Mouse (Mus musculus): ENCODE measurements around the gene U2af1. TPM values are rescaled to one million over a fixed set of nuclear protein-coding genes. Genes with fewer than 3 reads are reported as not detected.
A peak's percentile ranks its signal among the peaks of the same experiment; 100 is the strongest.

The U2af1 gene
- polyA plus RNA-seq, 1 experiment from 2014 or later = 266 TPM

GRCm38 (mm10) chr17:31692918-31693317 is 34.2 kb upstream of the U2af1 start:
- Histone ChIP-seq H3K27ac (ENCODE audit: low read length) (no peak overlapping the region), H3K4me2 (ENCODE audit: low read length) (no peak overlapping the region), H3K4me3 (replicated peaks; ENCODE audit: low read length) (no peak overlapping the region), H3K9ac (replicated peaks; ENCODE audit: low read depth, low read length) (no peak overlapping the region), H3K9me3 (ENCODE audit: control insufficient read depth, low read length) (no peaks in the 10 kb centered on the region), H3K4me1 (replicated peaks; ENCODE audit: control insufficient read depth, insufficient read depth, low read length) (peaks cover 10% of the 10 kb centered on the region), H3K36me3 (ENCODE audit: control insufficient read depth, insufficient read depth) (no peaks in the 10 kb centered on the region), H3K27me3 (replicated peaks; ENCODE audit: control insufficient read depth, insufficient read depth, low read length) (no peaks in the 10 kb centered on the region)
- ATAC-seq = 0 out of 2 replicates have a peak, but pooled peaks have one; percentile 8
- WGBS = 42% methylated on average over 5 of the region's 5 CpGs

GRCm38 (mm10) chr17:31689606-31690005 is 30.9 kb upstream of the U2af1 start:
- Histone ChIP-seq H3K4me3 (replicated peaks; ENCODE audit: low read length) (no peak overlapping the region), H3K36me3 (ENCODE audit: control insufficient read depth, insufficient read depth) (no peaks in the 10 kb centered on the region), H3K27me3 (replicated peaks; ENCODE audit: control insufficient read depth, insufficient read depth, low read length) (no peaks in the 10 kb centered on the region), H3K9me3 (ENCODE audit: control insufficient read depth, low read length) (no peaks in the 10 kb centered on the region), H3K4me1 (replicated peaks; ENCODE audit: control insufficient read depth, insufficient read depth, low read length) (peaks cover 24% of the 10 kb centered on the region), H3K4me2 (ENCODE audit: low read length) (no peak overlapping the region), H3K27ac (ENCODE audit: low read length) (no peak overlapping the region), H3K9ac (replicated peaks; ENCODE audit: low read depth, low read length) (no peak overlapping the region)
- no peak for ATAC-seq
- 100% methylated on average over 1 of the region's 1 CpGs for WGBS

- Histone ChIP-seq H3K27ac (ENCODE audit: low read length) (no peak overlapping the region), H3K9me3 (ENCODE audit: control insufficient read depth, low read length) (no peaks in the 10 kb centered on the region), H3K27me3 (replicated peaks; ENCODE audit: control insufficient read depth, insufficient read depth, low read length) (no peaks in the 10 kb centered on the region), H3K4me3 (replicated peaks; ENCODE audit: low read length) (no peak overlapping the region), H3K4me2 (ENCODE audit: low read length) (no peak overlapping the region), H3K36me3 (ENCODE audit: control insufficient read depth, insufficient read depth) (no peaks in the 10 kb centered on the region), H3K4me1 (replicated peaks; ENCODE audit: control insufficient read depth, insufficient read depth, low read length) (peaks cover 16% of the 10 kb centered on the region), H3K9ac (replicated peaks; ENCODE audit: low read depth, low read length) (no peak overlapping the region)
- no peak for ATAC-seq
- 87% methylated on average over 9 of the region's 9 CpGs for WGBS
Observed at GRCm38 (mm10) chr17:31688112-31688511, 29.4 kb upstream of the U2af1 start.

GRCm38 (mm10) chr17:31686225-31686564 is 27.5 kb upstream of the U2af1 start:
- Histone ChIP-seq H3K4me1 (replicated peaks; ENCODE audit: control insufficient read depth, insufficient read depth, low read length) (peaks cover 14% of the 10 kb centered on the region), H3K4me3 (replicated peaks; ENCODE audit: low read length) (no peak overlapping the region), H3K9me3 (ENCODE audit: control insufficient read depth, low read length) (no peaks in the 10 kb centered on the region), H3K9ac (replicated peaks; ENCODE audit: low read depth, low read length) (peak overlapping the region; percentile 41; the same call in 1 of the 2 replicates), H3K36me3 (ENCODE audit: control insufficient read depth, insufficient read depth) (no peaks in the 10 kb centered on the region), H3K4me2 (ENCODE audit: low read length) (no peak overlapping the region), H3K27ac (ENCODE audit: low read length) (peak overlapping the region; percentile 69), H3K27me3 (replicated peaks; ENCODE audit: control insufficient read depth, insufficient read depth, low read length) (no peaks in the 10 kb centered on the region)
- peak; percentile 37 for ATAC-seq
- WGBS = 20% methylated on average over 3 of the region's 3 CpGs

- Histone ChIP-seq H3K9me3 (ENCODE audit: control insufficient read depth, low read length) (no peaks in the 10 kb centered on the region), H3K4me1 (replicated peaks; ENCODE audit: control insufficient read depth, insufficient read depth, low read length) (peaks cover 14% of the 10 kb centered on the region), H3K4me3 (replicated peaks; ENCODE audit: low read length) (no peak overlapping the region), H3K27ac (ENCODE audit: low read length) (peak overlapping the region; percentile 69), H3K4me2 (ENCODE audit: low read length) (peak overlapping the region; percentile 21), H3K27me3 (replicated peaks; ENCODE audit: control insufficient read depth, insufficient read depth, low read length) (no peaks in the 10 kb centered on the region), H3K36me3 (ENCODE audit: control insufficient read depth, insufficient read depth) (no peaks in the 10 kb centered on the region), H3K9ac (replicated peaks; ENCODE audit: low read depth, low read length) (peak overlapping the region; percentile 41)
- peak; percentile 91 for ATAC-seq
- WGBS = 13% methylated on average over 17 of the region's 17 CpGs
Observed at GRCm38 (mm10) chr17:31685514-31686224, 27.0 kb upstream of the U2af1 start.

GRCm38 (mm10) chr17:31680450-31680849 is 21.8 kb upstream of the U2af1 start:
- H3K4me1 ChIP-seq (replicated peaks; ENCODE audit: control insufficient read depth, insufficient read depth, low read length) = peaks cover 3% of the 10 kb centered on the region
- ATAC-seq = no peak
- H3K4me2 ChIP-seq (ENCODE audit: low read length) = no peak overlapping the region
- no peak overlapping the region for H3K4me3 ChIP-seq (replicated peaks; ENCODE audit: low read length)
- H3K9ac ChIP-seq (replicated peaks; ENCODE audit: low read depth, low read length) = no peak overlapping the region
- 88% methylated on average over 2 of the region's 2 CpGs for WGBS
- H3K27ac ChIP-seq (ENCODE audit: low read length) = no peak overlapping the region
- H3K9me3 ChIP-seq (ENCODE audit: control insufficient read depth, low read length) = no peaks in the 10 kb centered on the region
- no peaks in the 10 kb centered on the region for H3K36me3 ChIP-seq (ENCODE audit: control insufficient read depth, insufficient read depth)
- H3K27me3 ChIP-seq (replicated peaks; ENCODE audit: control insufficient read depth, insufficient read depth, low read length) = no peaks in the 10 kb centered on the region

- no peak within 1 kb of the TSS for H3K27ac ChIP-seq (ENCODE audit: low read length)
- H3K27me3 ChIP-seq (replicated peaks; ENCODE audit: control insufficient read depth, insufficient read depth, low read length) = no peaks in the 10 kb centered on the region
- ATAC-seq = no peak
- no peak within 1 kb of the TSS for H3K9ac ChIP-seq (replicated peaks; ENCODE audit: low read depth, low read length)
- H3K9me3 ChIP-seq (ENCODE audit: control insufficient read depth, low read length) = no peaks in the 10 kb centered on the region
- H3K4me3 ChIP-seq (replicated peaks; ENCODE audit: low read length) = no peak within 1 kb of the TSS
- H3K36me3 ChIP-seq (ENCODE audit: control insufficient read depth, insufficient read depth) = no peaks in the 10 kb centered on the region
- H3K4me1 ChIP-seq (replicated peaks; ENCODE audit: control insufficient read depth, insufficient read depth, low read length) = no peaks in the 10 kb centered on the region
- no peak within 1 kb of the TSS for H3K4me2 ChIP-seq (ENCODE audit: low read length)
- WGBS = 81% methylated on average over 8 of the region's 8 CpGs
Observed at GRCm38 (mm10) chr17:31677507-31677906, 18.8 kb upstream of the U2af1 start, which contains the start of gene Cryaa. Cryaa (plus strand) TSS chr17:31677807.

- Histone ChIP-seq H3K36me3 (ENCODE audit: control insufficient read depth, insufficient read depth) (no peaks in the 10 kb centered on the region), H3K4me2 (ENCODE audit: low read length) (no peak overlapping the region), H3K27me3 (replicated peaks; ENCODE audit: control insufficient read depth, insufficient read depth, low read length) (no peaks in the 10 kb centered on the region), H3K27ac (ENCODE audit: low read length) (no peak overlapping the region), H3K4me3 (replicated peaks; ENCODE audit: low read length) (no peak overlapping the region), H3K9ac (replicated peaks; ENCODE audit: low read depth, low read length) (no peak overlapping the region), H3K9me3 (ENCODE audit: control insufficient read depth, low read length) (no peaks in the 10 kb centered on the region), H3K4me1 (replicated peaks; ENCODE audit: control insufficient read depth, insufficient read depth, low read length) (no peaks in the 10 kb centered on the region)
- WGBS = 83% methylated on average over 1 of the region's 1 CpGs
- ATAC-seq = no peak
Observed at GRCm38 (mm10) chr17:31674426-31674825, 15.7 kb upstream of the U2af1 start.

GRCm38 (mm10) chr17:31672279-31672678 is 13.6 kb upstream of the U2af1 start:
- 88% methylated on average over 11 of the region's 12 CpGs for WGBS
- Histone ChIP-seq H3K4me1 (replicated peaks; ENCODE audit: control insufficient read depth, insufficient read depth, low read length) (no peaks in the 10 kb centered on the region), H3K27ac (ENCODE audit: low read length) (no peak overlapping the region), H3K4me3 (replicated peaks; ENCODE audit: low read length) (no peak overlapping the region), H3K27me3 (replicated peaks; ENCODE audit: control insufficient read depth, insufficient read depth, low read length) (no peaks in the 10 kb centered on the region), H3K36me3 (ENCODE audit: control insufficient read depth, insufficient read depth) (no peaks in the 10 kb centered on the region), H3K9me3 (ENCODE audit: control insufficient read depth, low read length) (no peaks in the 10 kb centered on the region), H3K4me2 (ENCODE audit: low read length) (no peak overlapping the region), H3K9ac (replicated peaks; ENCODE audit: low read depth, low read length) (no peak overlapping the region)
- ATAC-seq = no peak

- ATAC-seq = no peak
- no peak overlapping the region for H3K9ac ChIP-seq (replicated peaks; ENCODE audit: low read depth, low read length)
- H3K9me3 ChIP-seq (ENCODE audit: control insufficient read depth, low read length) = no peaks in the 10 kb centered on the region
- no peaks in the 10 kb centered on the region for H3K36me3 ChIP-seq (ENCODE audit: control insufficient read depth, insufficient read depth)
- 63% methylated on average over 8 of the region's 8 CpGs for WGBS
- no peak overlapping the region for H3K4me2 ChIP-seq (ENCODE audit: low read length)
- no peak overlapping the region for H3K4me3 ChIP-seq (replicated peaks; ENCODE audit: low read length)
- no peak overlapping the region for H3K27ac ChIP-seq (ENCODE audit: low read length)
- no peaks in the 10 kb centered on the region for H3K27me3 ChIP-seq (replicated peaks; ENCODE audit: control insufficient read depth, insufficient read depth, low read length)
- no peaks in the 10 kb centered on the region for H3K4me1 ChIP-seq (replicated peaks; ENCODE audit: control insufficient read depth, insufficient read depth, low read length)
Observed at GRCm38 (mm10) chr17:31671698-31672097, 13.0 kb upstream of the U2af1 start.

All from forebrain, embryonic 16.5 days (tissue).